Mouse (Mus musculus) gastrocnemius, postnatal 4 days (tissue): Measurements from ENCODE around the gene 1700009N14Rik. TPM values are rescaled to one million over a fixed set of nuclear protein-coding genes. Genes with fewer than 3 reads are reported as not detected.

Experiments used
- DNase-seq, 2 experiments: peaks; one replicate each; pipeline ENCODE4 v3.0.0; 2021 to 2022; ENCODE audit warnings: low spot score in 2 of 2, mixed read lengths in 2 of 2
- long read RNA-seq, 2 experiments: library from polyadenylated mRNA; stranded (forward); transcript quantifications; one replicate each; pipeline ENCODE4 v2.0.0; 2021
- total RNA-seq, 2 experiments: library from RNA; stranded (reverse); gene quantifications; 2 replicates each; pipeline ENCODE4 v1.2.3; 2021

Gene 1700009N14Rik
- not detected for total RNA-seq
- long read RNA-seq, experiment 1: 0 reads
- long read RNA-seq, experiment 2: 0 reads

GRCm38 (mm10) chr4:39450069-39450468 lies at the start of gene 1700009N14Rik:
Gene 1700009N14Rik, plus strand, starts transcription at chr4:39450295.
- no peak for DNase-seq

GRCm38 (mm10) chr4:39437870-39438367 lies 12.2 kb upstream of the 1700009N14Rik start:
- DNase-seq: no peak

DNA sequence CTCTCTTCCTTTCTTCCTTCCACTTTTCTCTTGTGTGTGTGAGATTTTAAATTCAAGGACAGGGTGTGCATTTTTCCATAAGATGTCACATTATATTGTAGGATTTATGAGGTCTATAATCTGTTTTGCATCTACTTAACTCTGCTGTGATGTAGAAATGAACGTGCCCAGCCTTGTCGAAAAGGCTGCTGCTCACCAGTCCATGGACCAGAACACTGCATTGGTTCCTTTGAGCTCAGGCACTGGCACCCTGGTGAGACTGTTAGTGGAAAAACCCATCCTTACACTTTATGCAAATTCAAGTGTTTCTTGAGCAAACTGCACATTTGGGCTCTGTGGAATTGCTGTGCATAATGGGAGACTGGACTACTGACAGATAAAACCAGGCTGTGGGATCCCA lies 24.2 kb downstream of the 1700009N14Rik start:
- DNase-seq: no peak

- no peak for DNase-seq
Measured at GRCm38 (mm10) chr4:39486393-39486792, 36.3 kb downstream of the 1700009N14Rik start.

DNA sequence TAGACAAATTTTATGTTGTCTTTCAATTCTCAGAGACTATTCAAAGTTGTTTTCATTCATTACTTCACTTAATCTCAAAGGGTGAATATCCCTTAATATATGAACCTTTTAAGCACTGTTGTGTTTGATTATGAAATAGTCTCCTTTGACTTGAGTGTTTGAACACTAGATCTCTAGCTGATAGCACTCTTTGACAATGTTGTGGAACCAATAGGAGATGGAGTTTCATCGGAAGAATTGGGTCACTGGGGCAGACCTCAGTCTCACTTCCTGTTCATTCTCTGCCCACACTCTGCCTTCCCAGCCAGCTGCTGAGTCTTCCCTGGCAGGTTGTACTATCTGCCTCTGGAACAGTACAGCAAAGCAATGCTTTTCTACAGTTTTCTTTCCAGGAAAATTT lies 43.5 kb downstream of the 1700009N14Rik start:
- DNase-seq: no peak

- DNase-seq: no peak
Measured at GRCm38 (mm10) chr4:39495875-39496274, 45.8 kb downstream of the 1700009N14Rik start.
